Mouse (Mus musculus) left cerebral cortex, adult 2 months (tissue): ENCODE data around the gene Slc26a1. TPM values are rescaled to one million over a fixed set of nuclear protein-coding genes. Genes with fewer than 3 reads are reported as not detected.
"Not testable (repeated sequence)": the region's sequence is repeated elsewhere in the genome, so short reads cannot be mapped to it uniquely, and the experiment has no call there.

ENCODE experiments used
- DNase-seq, 2 experiments: peaks; one replicate each; pipeline ENCODE4 v3.0.0; 2021 to 2022; ENCODE audit warnings: low spot score in 2 of 2, mixed read lengths in 1 of 2; ENCODE audit errors: extremely low spot score in 1 of 2
- H3K27ac ChIP-seq: fragments of 200-600 bp; 2 replicates; pipeline ENCODE4 v1.8.1; 2022
- H3K4me3 ChIP-seq: fragments of 200-600 bp; 2 replicates; pipeline ENCODE4 v1.8.1; 2022
- CTCF ChIP-seq: fragments of 200-600 bp; IDR thresholded peaks from 2 replicates; pipeline ENCODE4 v1.8.1; 2022; ENCODE audit warnings: antibody characterized with exemption, mild to moderate bottlenecking, moderate library complexity
- intact Hi-C: fragments of 180-260 bp; cut with DNase I; formaldehyde crosslinking; loops from one replicate; pipeline ENCODE4 v1.15.1; 2025
- total RNA-seq, 2 experiments: library from RNA; stranded (reverse); gene quantifications; 2 replicates each; pipeline ENCODE4 v1.2.3; 2021

Gene Slc26a1
- total RNA-seq, 2 experiments from 2014 or later: 0.89 to 1.4 TPM

- peak; percentile 73 for TF ChIP-seq CTCF
These were observed 23.5 kb downstream of the Slc26a1 start for GRCm38 (mm10) chr5:108651823-108652222.

GRCm38 (mm10) chr5:108651136-108651720, 24.1 kb downstream of the Slc26a1 start:
- no peak for TF ChIP-seq CTCF
- intact Hi-C loops: loop anchor here (5.0 to 10.0 kb wide), 2 partner anchors 224 to 1454 kb away; partner anchors contain the start of gene Gtpbp6
- Histone ChIP-seq H3K27ac (no peak overlapping the region), H3K4me3 (no peak overlapping the region)
- no peak for DNase-seq

More at GRCm38 (mm10) chr5:108651823-108652222, 23.5 kb downstream of the Slc26a1 start:
- H3K4me3 ChIP-seq: no peak overlapping the region
- DNase-seq: no peak
- intact Hi-C loops: loop anchor here (5.0 to 10.0 kb wide), 2 partner anchors 225 to 1453 kb away; partner anchors contain the start of gene Gtpbp6
- H3K27ac ChIP-seq: no peak overlapping the region

GRCm38 (mm10) chr5:108650341-108650740, 25.0 kb downstream of the Slc26a1 start:
- Histone ChIP-seq H3K4me3 (no peak overlapping the region), H3K27ac (no peak overlapping the region)
- no peak for TF ChIP-seq CTCF
- DNase-seq: no peak
- intact Hi-C loops: loop anchor here (5.0 to 10.0 kb wide), 2 partner anchors 223 to 1454 kb away; partner anchors contain the start of gene Gtpbp6

GRCm38 (mm10) chr5:108648937-108649576, 26.3 kb downstream of the Slc26a1 start:
- no peak for DNase-seq
- H3K27ac ChIP-seq: no peak overlapping the region
- intact Hi-C loops: no loop called here
- no peak for TF ChIP-seq CTCF
- H3K4me3 ChIP-seq: no peak overlapping the region

- intact Hi-C loops: no loop called here
- TF ChIP-seq CTCF: no peak
- DNase-seq: no peak
- H3K4me3 ChIP-seq: no peak overlapping the region
- H3K27ac ChIP-seq: no peak overlapping the region
These were observed 27.4 kb downstream of the Slc26a1 start for GRCm38 (mm10) chr5:108647820-108648465.

DNA sequence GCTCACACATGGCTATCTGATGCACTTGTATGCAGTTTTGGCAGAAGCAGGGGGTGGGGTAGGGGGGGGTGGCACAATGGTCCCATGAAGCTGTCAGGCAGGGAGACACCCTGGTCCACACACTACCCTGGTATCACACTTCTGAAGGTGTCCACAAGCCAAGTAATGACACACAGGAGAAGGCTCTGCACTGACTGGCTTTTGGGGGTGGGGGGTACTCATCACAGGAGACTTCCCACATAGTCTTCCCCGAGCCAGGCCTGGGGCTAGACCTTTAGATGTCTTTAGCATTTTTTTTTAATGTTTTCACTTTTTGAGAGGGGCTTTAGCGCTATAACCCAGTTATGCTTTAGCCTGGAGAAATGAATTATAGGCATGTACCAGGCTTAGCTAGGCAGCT, 28.1 kb downstream of the Slc26a1 start:
- no peak for DNase-seq
- H3K4me3 ChIP-seq: no peak overlapping the region
- no peak overlapping the region for H3K27ac ChIP-seq
- intact Hi-C loops: no loop called here
- no peak for TF ChIP-seq CTCF

DNA sequence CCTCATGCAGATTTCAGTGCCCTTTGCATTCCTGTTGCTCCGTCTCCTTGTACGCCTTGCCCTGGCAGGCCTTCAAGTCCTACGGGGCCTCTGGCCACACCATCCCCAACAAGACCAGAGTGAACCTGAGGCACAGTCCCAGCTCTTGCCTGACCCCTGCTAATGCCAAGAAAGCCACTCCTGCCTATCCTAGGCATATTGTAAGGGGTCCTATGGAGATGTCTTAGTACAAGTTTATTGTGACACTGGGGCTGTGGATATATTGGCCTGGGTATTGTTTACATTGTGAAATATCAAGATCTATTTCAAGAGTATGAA, 29.1 kb downstream of the Slc26a1 start:
- no peak overlapping the region for H3K4me3 ChIP-seq
- H3K27ac ChIP-seq: peak overlapping the region; percentile 55; the same call in 1 of the 2 replicates
- no peak for TF ChIP-seq CTCF
- intact Hi-C loops: no loop called here
- no peak for DNase-seq

DNA sequence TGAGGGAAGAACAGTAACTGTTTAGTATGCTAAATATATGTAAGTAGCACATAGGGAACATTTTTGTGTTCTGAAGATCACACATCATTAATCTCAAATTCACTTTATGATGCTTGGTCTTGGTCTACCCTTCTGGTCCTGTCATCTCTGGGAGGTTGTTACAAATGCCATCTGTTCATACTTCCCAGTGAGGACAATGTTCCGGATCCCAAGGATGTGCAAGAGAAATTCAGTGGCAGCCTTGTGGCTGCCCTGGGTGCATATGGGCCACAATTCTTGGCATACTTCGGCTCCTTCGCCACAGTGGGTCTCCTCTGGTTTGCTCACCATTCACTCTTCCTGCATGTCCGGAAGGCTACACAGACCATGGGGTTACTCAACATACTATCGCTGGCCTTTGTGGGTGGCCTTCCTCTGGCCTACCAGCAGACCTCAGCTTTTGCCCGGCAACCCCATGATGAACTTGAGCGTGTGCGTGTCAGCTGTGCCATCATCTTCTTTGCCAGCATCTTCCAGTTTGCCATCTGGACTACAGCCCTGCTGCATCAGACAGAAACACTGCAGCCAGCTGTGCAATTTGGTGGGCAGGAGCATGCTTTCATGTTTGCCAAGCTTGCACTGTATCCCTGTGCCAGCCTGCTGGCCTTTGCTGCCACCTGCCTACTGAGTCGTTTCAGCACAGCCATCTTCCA, 29.6 kb downstream of the Slc26a1 start:
- Histone ChIP-seq H3K27ac (peak overlapping the region; percentile 55; the same call in 1 of the 2 replicates), H3K4me3 (no peak overlapping the region)
- TF ChIP-seq CTCF: peak; percentile 29
- intact Hi-C loops: no loop called here
- no peak for DNase-seq

DNA sequence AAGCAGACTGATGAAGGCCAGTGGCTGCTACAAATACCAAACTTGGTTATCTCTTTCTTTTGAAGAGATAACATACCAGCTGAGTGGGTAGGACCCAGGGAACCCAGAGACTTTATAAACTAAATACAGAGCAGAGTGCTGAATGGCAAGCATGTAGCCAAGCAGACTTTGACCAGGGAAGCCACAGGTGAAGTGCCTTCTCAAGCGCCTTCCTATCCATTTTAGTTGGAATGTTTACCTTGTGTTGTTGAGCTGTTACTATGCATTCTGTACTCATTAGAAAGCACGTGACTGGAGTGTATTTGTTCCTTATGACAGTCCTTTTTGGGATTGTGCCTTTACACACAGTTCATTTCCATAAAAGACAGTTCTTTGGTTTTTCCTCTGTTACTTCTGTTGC, 31.7 kb downstream of the Slc26a1 start:
- TF ChIP-seq CTCF: no peak
- intact Hi-C loops: no loop called here
- DNase-seq: no peak
- Histone ChIP-seq H3K27ac (no peak overlapping the region), H3K4me3 (no peak overlapping the region)

DNA sequence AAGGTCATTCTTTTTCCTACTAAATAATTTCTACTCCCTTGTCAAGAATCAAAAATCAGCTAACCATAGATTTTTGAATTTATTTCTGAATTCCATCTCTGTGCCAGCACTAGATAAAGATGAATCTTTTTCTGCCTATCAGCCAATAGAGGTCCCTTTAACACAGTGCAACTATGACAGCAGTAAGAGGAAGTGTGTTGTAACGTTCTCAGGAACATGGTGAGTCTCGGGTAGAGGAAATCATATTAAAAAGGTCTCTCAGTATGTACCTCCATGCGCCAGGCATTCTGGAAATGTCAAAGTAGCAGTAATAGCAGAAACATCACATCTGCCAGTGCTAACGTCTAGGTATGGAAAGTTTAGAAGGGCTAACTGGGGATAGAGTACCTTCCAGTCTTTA, 39.2 kb downstream of the Slc26a1 start:
- no peak for TF ChIP-seq CTCF
- no peak for DNase-seq
- Histone ChIP-seq H3K4me3 (no peak overlapping the region), H3K27ac (no peak overlapping the region)
- intact Hi-C loops: no loop called here

- H3K27ac ChIP-seq, DNase-seq, H3K4me3 ChIP-seq, intact Hi-C loops: not testable (repeated sequence)
These were observed 41.3 kb downstream of the Slc26a1 start for GRCm38 (mm10) chr5:108634088-108634487.

DNA sequence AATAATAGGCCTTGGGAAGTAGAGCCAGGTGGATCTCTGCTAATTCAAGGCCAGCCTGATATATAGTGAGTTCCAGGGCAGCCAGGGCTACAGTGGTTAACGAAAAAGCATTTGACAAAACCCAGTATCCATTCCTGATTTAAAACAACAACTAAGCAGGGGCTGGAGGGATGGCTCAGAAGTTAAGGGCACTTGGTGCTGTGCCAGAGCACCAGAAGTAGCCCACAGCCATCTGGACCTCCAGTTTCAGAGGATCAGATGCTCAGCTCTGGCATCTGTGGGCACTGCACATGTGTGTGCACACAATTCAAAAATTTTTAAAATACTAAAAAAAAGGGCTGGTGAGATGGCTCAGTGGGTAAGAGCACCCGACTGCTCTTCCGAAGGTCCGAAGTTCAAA, 41.7 kb downstream of the Slc26a1 start:
- no peak; the same call in 1 of the 2 replicates for TF ChIP-seq CTCF
- DNase-seq: no peak
- intact Hi-C loops: no loop called here
- Histone ChIP-seq H3K27ac (no peak overlapping the region), H3K4me3 (no peak overlapping the region)
